Mouse (Mus musculus): ENCODE results near the gene Itgb5. TPM values are rescaled to one million over a fixed set of nuclear protein-coding genes. Genes with fewer than 3 reads are reported as not detected.

The Itgb5 gene
- total and polyA plus RNA-seq, 3 experiments = 0.27 to 0.58 TPM; not detected in 1

DNA sequence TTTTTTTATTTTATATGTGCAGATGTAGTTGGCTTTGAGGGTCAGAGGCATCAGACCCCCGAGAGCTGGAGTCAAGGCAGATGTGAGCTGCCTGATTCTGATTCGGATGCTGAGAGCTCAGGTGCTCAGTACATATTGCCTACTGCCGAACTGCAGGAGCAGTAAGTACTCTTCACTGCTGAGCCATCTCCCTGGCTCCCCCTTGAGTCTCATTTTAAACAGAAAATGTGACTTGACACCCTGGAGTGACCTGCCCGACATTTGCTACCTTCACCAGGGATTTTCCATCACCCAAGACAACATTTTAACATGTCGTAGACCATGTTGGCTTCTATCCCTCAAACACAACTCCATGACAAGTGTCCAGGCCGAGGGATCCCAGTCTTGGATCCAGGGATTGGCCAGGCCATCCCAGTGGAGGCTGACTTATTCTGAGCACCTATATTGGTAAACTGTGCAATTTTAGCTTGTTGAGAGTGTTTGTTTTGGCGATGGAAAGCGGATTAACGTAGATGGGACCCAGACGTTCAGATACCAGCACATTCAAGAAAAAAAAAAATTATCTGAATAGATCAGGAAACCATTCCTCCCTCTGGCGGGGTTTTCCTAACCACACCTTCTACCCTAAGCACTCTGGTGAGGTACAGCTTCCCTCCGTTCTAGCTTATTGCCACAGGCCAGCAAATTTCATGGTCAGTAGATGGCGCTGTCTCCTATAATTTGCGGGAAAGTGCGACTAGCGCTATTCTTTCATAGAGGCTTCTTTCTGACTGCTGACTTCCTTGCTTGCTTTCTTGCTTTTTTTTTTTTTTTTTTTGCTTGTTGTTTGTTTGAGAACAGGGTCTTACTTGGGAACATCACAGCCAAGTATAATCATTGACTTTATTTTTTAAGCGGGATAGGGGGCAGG lies 8.9 kb upstream of the Itgb5 start:
- no peaks in the 10 kb centered on the region for H3K9me3 ChIP-seq (replicated peaks; ENCODE audit: insufficient read depth, low read length)
- no peak overlapping the region for H3K27ac ChIP-seq (ENCODE audit: control insufficient read depth, low read depth, low read length)
- no peak overlapping the region for H3K9ac ChIP-seq (ENCODE audit: control insufficient read depth, low read depth, low read length, poor library complexity, severe bottlenecking)
- no peaks in the 10 kb centered on the region; a peak in 1 of 4 replicates for H3K27me3 ChIP-seq (ENCODE audit: control insufficient read depth in 1 of 2, insufficient read depth in 2 of 2, low read length in 2 of 2)
- no peaks in the 10 kb centered on the region for H3K79me2 ChIP-seq (ENCODE audit: control insufficient read depth, insufficient read depth, low read length, poor library complexity)
- DNase-seq (ENCODE audit: low read depth, low spot score) = peak; percentile 86
- no peaks in the 10 kb centered on the region for H3K4me1 ChIP-seq (ENCODE audit: control insufficient read depth in 1 of 2, insufficient read depth in 2 of 2, low read length in 2 of 2)
- TF ChIP-seq ZC3H11A (IDR thresholded peaks at IDR 0.05; ENCODE audit: low read depth, low read length) (peak; percentile 91), ZMIZ1 (IDR thresholded peaks at IDR 0.05; ENCODE audit: low read depth, low read length) (peak; percentile 45; the same call in 1 of the 2 replicates), JUND (IDR thresholded peaks at IDR 0.05; ENCODE audit: low read depth, low read length) (0 out of 2 replicates have a peak, but pooled peaks have one; percentile 19), ZNF384 (IDR thresholded peaks at IDR 0.05; ENCODE audit: low read depth, low read length) (peak; percentile 87), RCOR1 (IDR thresholded peaks at IDR 0.05; ENCODE audit: low read depth, low read length) (no peak), BHLHE40 (IDR thresholded peaks at IDR 0.05; ENCODE audit: borderline replicate concordance, low read depth, low read length) (0 out of 2 replicates have a peak, but pooled peaks have one; percentile 7), MAFK (IDR thresholded peaks at IDR 0.05; ENCODE audit: borderline replicate concordance, low read depth, low read length) (no peak), CTCF (IDR thresholded peaks at IDR 0.05 in 2 of 3, conservative IDR thresholded peaks at IDR 0.05 in 1 of 3; ENCODE audit: control insufficient read depth in 1 of 3, insufficient read depth in 1 of 3, low read depth in 2 of 3, low read length in 3 of 3, poor library complexity in 1 of 3, severe bottlenecking in 1 of 3) (peak; percentile 77 to 98 (median 79)), MYC (IDR thresholded peaks at IDR 0.05; ENCODE audit: low read depth, low read length) (0 out of 2 replicates have a peak, but pooled peaks have one; percentile 54), TBP (IDR thresholded peaks at IDR 0.05; ENCODE audit: low read depth, low read length) (no peak), EP300 (IDR thresholded peaks at IDR 0.05; ENCODE audit: low read depth in 1 of 2, low read length in 2 of 2) (no peak), MXI1 (IDR thresholded peaks at IDR 0.05; ENCODE audit: low read depth, low read length) (no peak), RAD21 (IDR thresholded peaks at IDR 0.05; ENCODE audit: low read depth, low read length) (peak; percentile 96), CHD2 (IDR thresholded peaks at IDR 0.05; ENCODE audit: low read length) (peak; percentile 13; the same call in 1 of the 2 replicates), SIN3A (IDR thresholded peaks at IDR 0.05; ENCODE audit: low read length) (peak; percentile 57; the same call in 1 of the 2 replicates), SMC3 (IDR thresholded peaks at IDR 0.05; ENCODE audit: low read depth, low read length) (peak; percentile 95), NELFE (IDR thresholded peaks at IDR 0.05; ENCODE audit: low read depth, low read length) (peak; percentile 30), GABPA (IDR thresholded peaks at IDR 0.05; ENCODE audit: low read depth, low read length) (0 out of 2 replicates have a peak, but pooled peaks have one; percentile 25), ELF1 (IDR thresholded peaks at IDR 0.05; ENCODE audit: low read depth, low read length) (no peak), MAZ (IDR thresholded peaks at IDR 0.05; ENCODE audit: low read depth, low read length) (no peak)
- no peak overlapping the region for H3K4me3 ChIP-seq (ENCODE audit: control insufficient read depth in 1 of 2, insufficient read depth in 1 of 2, low read depth in 2 of 2, low read length in 2 of 2)
- H3K36me3 ChIP-seq (ENCODE audit: control insufficient read depth in 1 of 2, insufficient read depth in 2 of 2, low read length in 2 of 2) = peaks cover 0 to 3% of the 10 kb centered on the region in 2 experiments; a peak in 1 of 4 replicates
